Mouse (Mus musculus): ENCODE results near the gene Slc35g2.

Gene Slc35g2

GRCm38 (mm10) chr9:100570626-100571233, at the start of gene Slc35g2:
Slc35g2 (minus strand) TSS chr9:100571090.
- DNase-seq (ENCODE audit: low spot score in 2 of 2), result peak in 1 of 2 experiments; percentile 24

- peak in 1 of 2 experiments; percentile 12 for DNase-seq (ENCODE audit: low spot score in 2 of 2)
Measured at GRCm38 (mm10) chr9:100616947-100617346, 46.1 kb upstream of the Slc35g2 start.

- DNase-seq (ENCODE audit: low spot score in 2 of 2), result no peak
Measured at GRCm38 (mm10) chr9:100613501-100614071, 42.7 kb upstream of the Slc35g2 start.

- DNase-seq (ENCODE audit: low spot score in 2 of 2), result peak in 1 of 2 experiments; percentile 13
Measured at GRCm38 (mm10) chr9:100605985-100606554, 35.2 kb upstream of the Slc35g2 start.

GRCm38 (mm10) chr9:100605522-100605921, 34.6 kb upstream of the Slc35g2 start:
- DNase-seq (ENCODE audit: low spot score in 2 of 2), result no peak

- DNase-seq (ENCODE audit: low spot score in 2 of 2), result no peak
Measured at GRCm38 (mm10) chr9:100603156-100603555, 32.3 kb upstream of the Slc35g2 start.

- no peak for DNase-seq (ENCODE audit: low spot score in 2 of 2)
Measured at GRCm38 (mm10) chr9:100602130-100602529, 31.2 kb upstream of the Slc35g2 start.

GRCm38 (mm10) chr9:100599761-100600328, 29.0 kb upstream of the Slc35g2 start:
- no peak for DNase-seq (ENCODE audit: low spot score in 2 of 2)

- DNase-seq (ENCODE audit: low spot score in 2 of 2), result no peak
Measured at GRCm38 (mm10) chr9:100597546-100597945, 26.7 kb upstream of the Slc35g2 start, which contains the start of gene Stag1. Stag1 (plus strand) TSS chr9:100597798.

GRCm38 (mm10) chr9:100596317-100596716, 25.4 kb upstream of the Slc35g2 start:
- DNase-seq (ENCODE audit: low spot score in 2 of 2), result no peak

- DNase-seq (ENCODE audit: low spot score in 2 of 2), result no peak
Measured at GRCm38 (mm10) chr9:100590462-100590861, 19.6 kb upstream of the Slc35g2 start.

GRCm38 (mm10) chr9:100584031-100584430, 13.1 kb upstream of the Slc35g2 start:
- no peak for DNase-seq (ENCODE audit: low spot score in 2 of 2)

GRCm38 (mm10) chr9:100582883-100583575, 12.1 kb upstream of the Slc35g2 start:
- DNase-seq (ENCODE audit: low spot score in 2 of 2), result no peak

GRCm38 (mm10) chr9:100581543-100582492, 10.9 kb upstream of the Slc35g2 start:
- DNase-seq (ENCODE audit: low spot score in 2 of 2), result no peak

GRCm38 (mm10) chr9:100580196-100580740, 9.4 kb upstream of the Slc35g2 start:
- no peak for DNase-seq (ENCODE audit: low spot score in 2 of 2)

GRCm38 (mm10) chr9:100573942-100574341, 3.1 kb upstream of the Slc35g2 start:
- no peak for DNase-seq (ENCODE audit: low spot score in 2 of 2)

GRCm38 (mm10) chr9:100573300-100573699, 2.4 kb upstream of the Slc35g2 start:
- DNase-seq (ENCODE audit: low spot score in 2 of 2), result no peak

GRCm38 (mm10) chr9:100571511-100571910, 621 bp upstream of the Slc35g2 start:
- DNase-seq (ENCODE audit: low spot score in 2 of 2), result no peak

GRCm38 (mm10) chr9:100569798-100570625, 878 bp downstream of the Slc35g2 start:
- peak; percentile 11 to 17 for DNase-seq (ENCODE audit: low spot score in 2 of 2)
